Mouse (Mus musculus) liver, embryonic 14.5 days (tissue): ENCODE data around the gene Crb3. TPM values are rescaled to one million over a fixed set of nuclear protein-coding genes. Genes with fewer than 3 reads are reported as not detected.
A peak's percentile ranks its signal among the peaks of the same experiment; 100 is the strongest.

Source experiments
- ATAC-seq: fragments of 200-750 bp; cut with Nextera tagmentation; 2 replicates; pipeline ENCODE4 v1.8.0; 2017; ENCODE audit warnings: moderate number of reproducible peaks, mild to moderate bottlenecking, moderate library complexity; ENCODE audit not compliant: insufficient read depth
- DNase-seq, 3 experiments: peaks; one replicate each; pipeline ENCODE4 v3.0.0-alpha.2; 2012 to 2013; ENCODE audit warnings: low read depth in 3 of 3, low spot score in 3 of 3
- H3K27ac ChIP-seq: fragments of 300-500 bp; sonication (generic); 2 replicates; pipeline ENCODE4 v1.5.1; 2014; ENCODE audit warnings: moderate library complexity, mild to moderate bottlenecking, control low read depth, inconsistent platforms
- H3K27me3 ChIP-seq: fragments of 300-500 bp; sonication (generic); 2 replicates; pipeline ENCODE4 v1.6.1; 2014; ENCODE audit warnings: mild to moderate bottlenecking, low read length, moderate library complexity; ENCODE audit not compliant: control insufficient read depth, insufficient read depth
- H3K36me3 ChIP-seq: fragments of 300-500 bp; sonication (generic); replicated peaks from 2 replicates; pipeline ENCODE4 v1.6.1; 2014; ENCODE audit warnings: low read depth; ENCODE audit not compliant: control insufficient read depth, insufficient read depth
- H3K4me1 ChIP-seq, 2 experiments: fragments of 200-500 bp in 1 of 2; fragments of 300-500 bp in 1 of 2; sonication (generic) in 1 of 2; replicated peaks; 2 replicates each; pipeline ENCODE4 v1.6.1; 2012 to 2014; ENCODE audit warnings: antibody characterized with exemption in 1 of 2, inconsistent platforms in 1 of 2, low read length in 1 of 2; ENCODE audit not compliant: control insufficient read depth in 2 of 2, insufficient read depth in 2 of 2
- H3K4me2 ChIP-seq: fragments of 300-500 bp; sonication (generic); 2 replicates; pipeline ENCODE4 v1.6.1; 2014; ENCODE audit warnings: low read depth, mild to moderate bottlenecking, control low read depth, moderate library complexity
- H3K4me3 ChIP-seq, 2 experiments: fragments of 200-500 bp in 1 of 2; fragments of 300-500 bp in 1 of 2; sonication (generic) in 1 of 2; 2 replicates each; pipeline ENCODE4 v1.5.1; 2012 to 2014; ENCODE audit warnings: low read depth in 2 of 2, low read length in 2 of 2, mild to moderate bottlenecking in 2 of 2, control low read depth in 1 of 2, inconsistent platforms in 1 of 2, moderate library complexity in 1 of 2; ENCODE audit not compliant: insufficient read depth in 1 of 2
- H3K9ac ChIP-seq: fragments of 300-500 bp; sonication (generic); replicated peaks from 2 replicates; pipeline ENCODE4 v1.6.1; 2014; ENCODE audit warnings: mild to moderate bottlenecking, control low read depth, moderate library complexity
- H3K9me3 ChIP-seq: fragments of 300-500 bp; sonication (generic); 2 replicates; pipeline ENCODE4 v1.6.1; 2016; ENCODE audit warnings: low read length, mixed read lengths; ENCODE audit not compliant: control insufficient read depth
- CTCF ChIP-seq: IDR thresholded peaks from 2 replicates; pipeline ENCODE4 v1.5.1; 2016; ENCODE audit warnings: antibody characterized with exemption, low read depth, control low read depth
- EP300 ChIP-seq: IDR thresholded peaks from 2 replicates; pipeline ENCODE4 v1.6.1; 2016; ENCODE audit warnings: antibody characterized with exemption, low read depth
- WGBS: fragments of 180-500 bp; shearing (Covaris S2); extraction: QIAGEN DNeasy Blood & Tissue Kit; methylation state at CpG from one replicate; pipeline ENCODE4 v1.1.7; 2014; ENCODE audit not compliant: insufficient replicate concordance; 5-methylcytosine and 5-hydroxymethylcytosine counted together
- polyA plus RNA-seq, 2 experiments: library from polyadenylated mRNA; depleted of rRNA in 1 of 2; stranded (reverse) in 1 of 2; unstranded in 1 of 2; fragments of >200 nt; fragmentation: Nextera tagmentation in 1 of 2; extraction: Ambion mirVana in 1 of 2; gene quantifications; 2 replicates each; pipeline versions ENCODE4 v1.2.1 to v1.2.3; 2012 to 2014

Crb3 gene
- polyA plus RNA-seq, 2 experiments: 4.4 to 6.1 TPM

DNA sequence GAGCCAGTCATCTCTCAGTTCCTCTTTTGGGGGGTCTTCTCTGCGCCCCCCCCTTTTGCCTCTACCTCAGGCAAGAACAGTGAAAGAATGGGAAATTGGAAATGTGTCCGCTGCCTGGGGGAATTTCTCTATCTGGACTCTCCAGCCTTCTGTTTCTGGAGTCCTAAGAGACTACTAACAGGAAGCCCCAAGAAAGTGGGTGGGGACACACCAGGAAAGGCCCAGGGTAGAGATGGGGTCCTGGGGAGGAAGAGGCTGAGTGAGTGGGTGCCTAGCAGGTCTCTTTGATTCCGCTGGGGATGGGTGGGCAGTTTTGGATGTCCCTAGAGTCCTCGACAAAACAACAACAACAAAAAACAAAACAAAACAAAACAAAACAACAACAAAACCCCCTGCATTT lies 45.6 kb downstream of the Crb3 start:
- Histone ChIP-seq H3K36me3 (no peaks in the 10 kb centered on the region), H3K4me2 (peak overlapping the region; percentile 69), H3K27ac (no peak overlapping the region), H3K27me3 (peaks cover 16% of the 10 kb centered on the region), H3K9ac (no peak overlapping the region), H3K4me1 (peaks cover 0 to 6% of the 10 kb centered on the region in 2 experiments; a peak in 1 of 4 replicates), H3K4me3 (no peak overlapping the region; a peak in 1 of 4 replicates), H3K9me3 (no peaks in the 10 kb centered on the region)
- ATAC-seq (no peak), DNase-seq (no peak)
- WGBS: 23% methylated on average over 4 of the region's 4 CpGs
- TF ChIP-seq EP300 (no peak), CTCF (no peak)

- H3K4me3 ChIP-seq: peak within 1 kb of the TSS; percentile 53 to 68
- under 1% methylated on average over 57 of the region's 61 CpGs for WGBS
- TF ChIP-seq CTCF (no peak), EP300 (no peak)
- H3K9ac ChIP-seq: peak within 1 kb of the TSS; percentile 28; the same call in 1 of the 2 replicates
- H3K4me1 ChIP-seq: peaks cover 0 to 2% of the 10 kb centered on the region in 2 experiments; a peak in 1 of 4 replicates
- H3K27ac ChIP-seq: no peak within 1 kb of the TSS
- ATAC-seq: peak; percentile 45; the same call in 1 of the 2 replicates
- H3K27me3 ChIP-seq: peaks cover 16% of the 10 kb centered on the region
- peak within 1 kb of the TSS; percentile 69 for H3K4me2 ChIP-seq
- H3K36me3 ChIP-seq: no peaks in the 10 kb centered on the region
- DNase-seq: no peak
- no peaks in the 10 kb centered on the region for H3K9me3 ChIP-seq
Observed at GRCm38 (mm10) chr17:57105181-57106034, 46.5 kb downstream of the Crb3 start, which contains the start of gene Tnfsf9. Gene Tnfsf9, plus strand, starts transcription at chr17:57105325.

GRCm38 (mm10) chr17:57106035-57106368 lies 47.1 kb downstream of the Crb3 start:
- peak overlapping the region; percentile 69 for H3K4me2 ChIP-seq
- no peak overlapping the region for H3K27ac ChIP-seq
- peaks cover 0 to 2% of the 10 kb centered on the region in 2 experiments; a peak in 1 of 4 replicates for H3K4me1 ChIP-seq
- H3K9me3 ChIP-seq: no peaks in the 10 kb centered on the region
- WGBS: 19% methylated on average over 9 of the region's 9 CpGs
- no peaks in the 10 kb centered on the region for H3K36me3 ChIP-seq
- DNase-seq (no peak), ATAC-seq (no peak)
- TF ChIP-seq EP300: no peak
- TF ChIP-seq CTCF: no peak
- H3K9ac ChIP-seq: no peak overlapping the region
- H3K27me3 ChIP-seq: peaks cover 16% of the 10 kb centered on the region
- H3K4me3 ChIP-seq: peak overlapping the region; percentile 53 to 68; a peak in 3 of 4 replicates

DNA sequence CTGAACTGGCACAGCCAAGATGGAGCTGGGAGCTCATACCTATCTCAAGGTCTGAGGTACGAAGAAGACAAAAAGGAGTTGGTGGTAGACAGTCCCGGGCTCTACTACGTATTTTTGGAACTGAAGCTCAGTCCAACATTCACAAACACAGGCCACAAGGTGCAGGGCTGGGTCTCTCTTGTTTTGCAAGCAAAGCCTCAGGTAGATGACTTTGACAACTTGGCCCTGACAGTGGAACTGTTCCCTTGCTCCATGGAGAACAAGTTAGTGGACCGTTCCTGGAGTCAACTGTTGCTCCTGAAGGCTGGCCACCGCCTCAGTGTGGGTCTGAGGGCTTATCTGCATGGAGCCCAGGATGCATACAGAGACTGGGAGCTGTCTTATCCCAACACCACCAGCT lies 48.2 kb downstream of the Crb3 start:
- TF ChIP-seq EP300: no peak
- TF ChIP-seq CTCF: no peak
- Histone ChIP-seq H3K27ac (no peak overlapping the region), H3K9me3 (no peaks in the 10 kb centered on the region), H3K27me3 (peaks cover 16% of the 10 kb centered on the region), H3K4me2 (no peak overlapping the region), H3K36me3 (no peaks in the 10 kb centered on the region), H3K4me1 (peaks cover 0 to 2% of the 10 kb centered on the region in 2 experiments; a peak in 1 of 4 replicates), H3K9ac (no peak overlapping the region), H3K4me3 (no peak overlapping the region)
- DNase-seq: no peak
- ATAC-seq: no peak
- 58% methylated on average over 5 of the region's 5 CpGs for WGBS

DNA sequence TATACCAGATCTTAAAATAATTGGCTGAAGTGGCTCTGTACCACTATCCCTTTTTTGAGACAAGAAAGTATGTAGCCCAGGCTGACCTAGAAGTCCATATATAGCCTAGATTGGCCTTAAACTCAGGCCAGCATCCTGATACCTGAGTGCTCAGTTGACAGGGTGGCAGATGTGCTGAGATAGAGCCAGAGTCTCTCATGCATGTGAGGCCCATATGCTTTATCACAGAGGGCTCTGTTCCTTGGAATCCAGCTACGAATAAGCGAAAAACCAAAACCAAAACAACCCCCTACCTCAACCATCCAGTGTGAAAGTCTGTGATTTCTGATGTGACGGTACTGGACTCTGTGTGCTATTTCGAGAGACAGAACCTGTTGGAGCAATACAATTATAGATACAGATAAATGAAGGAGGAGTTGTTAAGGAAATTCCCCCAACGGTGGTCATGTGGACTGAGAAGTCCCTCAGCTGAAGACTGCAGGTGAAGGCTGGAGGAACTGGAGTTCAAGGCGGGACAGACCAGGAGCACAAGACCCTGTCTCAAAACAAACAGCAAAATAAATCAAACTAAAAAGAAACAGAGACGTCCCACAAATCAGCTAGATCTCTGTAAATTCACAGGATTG lies 49.2 kb downstream of the Crb3 start:
- no peaks in the 10 kb centered on the region for H3K9me3 ChIP-seq
- WGBS: 63% methylated on average over 7 of the region's 7 CpGs
- peaks cover 16% of the 10 kb centered on the region for H3K27me3 ChIP-seq
- DNase-seq: no peak
- TF ChIP-seq CTCF (no peak), EP300 (no peak)
- no peak overlapping the region for H3K9ac ChIP-seq
- no peak for ATAC-seq
- H3K4me1 ChIP-seq: peaks cover 0 to 2% of the 10 kb centered on the region in 2 experiments; a peak in 1 of 4 replicates
- no peaks in the 10 kb centered on the region for H3K36me3 ChIP-seq
- H3K27ac ChIP-seq: no peak overlapping the region
- H3K4me2 ChIP-seq: no peak overlapping the region
- H3K4me3 ChIP-seq: no peak overlapping the region
